Mouse (Mus musculus): ENCODE measurements around the gene Pdxdc1. TPM values are rescaled to one million over a fixed set of nuclear protein-coding genes. Genes with fewer than 3 reads are reported as not detected.
A peak's percentile ranks its signal among the peaks of the same experiment; 100 is the strongest.
"Not testable (repeated sequence)": the region's sequence is repeated elsewhere in the genome, so short reads cannot be mapped to it uniquely, and the experiment has no call there.

The Pdxdc1 gene
- polyA plus RNA-seq, 1 experiment from 2014 or later = 74.0 TPM

- H3K9ac ChIP-seq (ENCODE audit: low read depth, low read length) = no peak overlapping the region
- ATAC-seq (ENCODE audit: low FRiP score) (no peak), DNase-seq (ENCODE audit: low spot score) (no peak)
- H3K4me1 ChIP-seq (replicated peaks; ENCODE audit: control insufficient read depth, insufficient read depth, low read length) = no peaks in the 10 kb centered on the region
- 84% methylated on average over 4 of the region's 4 CpGs for WGBS
- no peaks in the 10 kb centered on the region for H3K27me3 ChIP-seq (ENCODE audit: control insufficient read depth, insufficient read depth, low read length)
- no peak overlapping the region for H3K4me2 ChIP-seq (replicated peaks; ENCODE audit: low read depth, low read length)
- no peaks in the 10 kb centered on the region for H3K36me3 ChIP-seq (ENCODE audit: control insufficient read depth, insufficient read depth, low read length)
- no peak overlapping the region for H3K27ac ChIP-seq (ENCODE audit: low read depth, low read length)
- no peaks in the 10 kb centered on the region for H3K9me3 ChIP-seq (ENCODE audit: control insufficient read depth, low read length)
- H3K4me3 ChIP-seq (ENCODE audit: low read depth, low read length) = no peak overlapping the region
Measured at GRCm38 (mm10) chr16:13927456-13928075, 24.6 kb upstream of the Pdxdc1 start.

GRCm38 (mm10) chr16:13922966-13923365 lies 20.0 kb upstream of the Pdxdc1 start:
- H3K4me2 ChIP-seq (replicated peaks; ENCODE audit: low read depth, low read length); H3K27me3 ChIP-seq (ENCODE audit: control insufficient read depth, insufficient read depth, low read length); H3K4me3 ChIP-seq (ENCODE audit: low read depth, low read length); H3K36me3 ChIP-seq (ENCODE audit: control insufficient read depth, insufficient read depth, low read length); DNase-seq (ENCODE audit: low spot score); H3K9ac ChIP-seq (ENCODE audit: low read depth, low read length); H3K4me1 ChIP-seq (replicated peaks; ENCODE audit: control insufficient read depth, insufficient read depth, low read length); H3K27ac ChIP-seq (ENCODE audit: low read depth, low read length); H3K9me3 ChIP-seq (ENCODE audit: control insufficient read depth, low read length); ATAC-seq (ENCODE audit: low FRiP score): not testable (repeated sequence)
- WGBS = 95% methylated on average over 5 of the region's 5 CpGs

- not testable (repeated sequence) for H3K9ac ChIP-seq (ENCODE audit: low read depth, low read length); H3K27ac ChIP-seq (ENCODE audit: low read depth, low read length); DNase-seq (ENCODE audit: low spot score); H3K27me3 ChIP-seq (ENCODE audit: control insufficient read depth, insufficient read depth, low read length); H3K4me2 ChIP-seq (replicated peaks; ENCODE audit: low read depth, low read length); ATAC-seq (ENCODE audit: low FRiP score); H3K9me3 ChIP-seq (ENCODE audit: control insufficient read depth, low read length); H3K36me3 ChIP-seq (ENCODE audit: control insufficient read depth, insufficient read depth, low read length); H3K4me1 ChIP-seq (replicated peaks; ENCODE audit: control insufficient read depth, insufficient read depth, low read length); H3K4me3 ChIP-seq (ENCODE audit: low read depth, low read length)
- WGBS = 86% methylated on average over 3 of the region's 3 CpGs
Measured at GRCm38 (mm10) chr16:13922499-13922898, 19.6 kb upstream of the Pdxdc1 start.

- Histone ChIP-seq H3K27ac (ENCODE audit: low read depth, low read length) (no peak overlapping the region), H3K4me2 (replicated peaks; ENCODE audit: low read depth, low read length) (no peak overlapping the region), H3K4me1 (replicated peaks; ENCODE audit: control insufficient read depth, insufficient read depth, low read length) (no peaks in the 10 kb centered on the region), H3K4me3 (ENCODE audit: low read depth, low read length) (no peak overlapping the region), H3K27me3 (ENCODE audit: control insufficient read depth, insufficient read depth, low read length) (no peaks in the 10 kb centered on the region), H3K9me3 (ENCODE audit: control insufficient read depth, low read length) (no peaks in the 10 kb centered on the region), H3K36me3 (ENCODE audit: control insufficient read depth, insufficient read depth, low read length) (no peaks in the 10 kb centered on the region), H3K9ac (ENCODE audit: low read depth, low read length) (no peak overlapping the region)
- DNase-seq (ENCODE audit: low spot score) = no peak
- no peak for ATAC-seq (ENCODE audit: low FRiP score)
- 96% methylated on average over 7 of the region's 7 CpGs for WGBS
Measured at GRCm38 (mm10) chr16:13921781-13922180, 18.9 kb upstream of the Pdxdc1 start.

- WGBS = 87% methylated on average over 6 of the region's 6 CpGs
- H3K4me1 ChIP-seq (replicated peaks; ENCODE audit: control insufficient read depth, insufficient read depth, low read length) = no peaks in the 10 kb centered on the region
- no peak overlapping the region for H3K9ac ChIP-seq (ENCODE audit: low read depth, low read length)
- no peaks in the 10 kb centered on the region for H3K27me3 ChIP-seq (ENCODE audit: control insufficient read depth, insufficient read depth, low read length)
- H3K4me2 ChIP-seq (replicated peaks; ENCODE audit: low read depth, low read length) = no peak overlapping the region
- no peaks in the 10 kb centered on the region for H3K9me3 ChIP-seq (ENCODE audit: control insufficient read depth, low read length)
- no peak overlapping the region for H3K4me3 ChIP-seq (ENCODE audit: low read depth, low read length)
- ATAC-seq (ENCODE audit: low FRiP score) (no peak), DNase-seq (ENCODE audit: low spot score) (no peak)
- H3K36me3 ChIP-seq (ENCODE audit: control insufficient read depth, insufficient read depth, low read length) = no peaks in the 10 kb centered on the region
- no peak overlapping the region for H3K27ac ChIP-seq (ENCODE audit: low read depth, low read length)
Measured at GRCm38 (mm10) chr16:13921063-13921462, 18.1 kb upstream of the Pdxdc1 start.

GRCm38 (mm10) chr16:13920093-13920492 lies 17.2 kb upstream of the Pdxdc1 start:
- Histone ChIP-seq H3K9ac (ENCODE audit: low read depth, low read length) (no peak overlapping the region), H3K27me3 (ENCODE audit: control insufficient read depth, insufficient read depth, low read length) (no peaks in the 10 kb centered on the region), H3K4me3 (ENCODE audit: low read depth, low read length) (no peak overlapping the region), H3K9me3 (ENCODE audit: control insufficient read depth, low read length) (no peaks in the 10 kb centered on the region), H3K4me2 (replicated peaks; ENCODE audit: low read depth, low read length) (no peak overlapping the region), H3K4me1 (replicated peaks; ENCODE audit: control insufficient read depth, insufficient read depth, low read length) (no peaks in the 10 kb centered on the region), H3K36me3 (ENCODE audit: control insufficient read depth, insufficient read depth, low read length) (no peaks in the 10 kb centered on the region), H3K27ac (ENCODE audit: low read depth, low read length) (no peak overlapping the region)
- WGBS = 93% methylated on average over 5 of the region's 5 CpGs
- no peak for ATAC-seq (ENCODE audit: low FRiP score)
- no peak for DNase-seq (ENCODE audit: low spot score)

- H3K36me3 ChIP-seq (ENCODE audit: control insufficient read depth, insufficient read depth, low read length) = no peaks in the 10 kb centered on the region
- WGBS = 83% methylated on average over 3 of the region's 3 CpGs
- no peak overlapping the region for H3K4me2 ChIP-seq (replicated peaks; ENCODE audit: low read depth, low read length)
- H3K4me3 ChIP-seq (ENCODE audit: low read depth, low read length) = no peak overlapping the region
- H3K9me3 ChIP-seq (ENCODE audit: control insufficient read depth, low read length) = no peaks in the 10 kb centered on the region
- no peaks in the 10 kb centered on the region for H3K4me1 ChIP-seq (replicated peaks; ENCODE audit: control insufficient read depth, insufficient read depth, low read length)
- H3K27me3 ChIP-seq (ENCODE audit: control insufficient read depth, insufficient read depth, low read length) = no peaks in the 10 kb centered on the region
- no peak overlapping the region for H3K27ac ChIP-seq (ENCODE audit: low read depth, low read length)
- no peak for DNase-seq (ENCODE audit: low spot score)
- no peak for ATAC-seq (ENCODE audit: low FRiP score)
- no peak overlapping the region for H3K9ac ChIP-seq (ENCODE audit: low read depth, low read length)
Measured at GRCm38 (mm10) chr16:13907297-13907696, 4.4 kb upstream of the Pdxdc1 start.

GRCm38 (mm10) chr16:13903488-13903887 lies 557 bp upstream of the Pdxdc1 start:
- no peaks in the 10 kb centered on the region for H3K27me3 ChIP-seq (ENCODE audit: control insufficient read depth, insufficient read depth, low read length)
- H3K9me3 ChIP-seq (ENCODE audit: control insufficient read depth, low read length) = no peaks in the 10 kb centered on the region
- 9% methylated on average over 8 of the region's 8 CpGs for WGBS
- peak overlapping the region; percentile 30 for H3K27ac ChIP-seq (ENCODE audit: low read depth, low read length)
- no peaks in the 10 kb centered on the region for H3K36me3 ChIP-seq (ENCODE audit: control insufficient read depth, insufficient read depth, low read length)
- peak overlapping the region; percentile 61 for H3K4me2 ChIP-seq (replicated peaks; ENCODE audit: low read depth, low read length)
- peak overlapping the region; percentile 82 for H3K9ac ChIP-seq (ENCODE audit: low read depth, low read length)
- peak; percentile 87 for ATAC-seq (ENCODE audit: low FRiP score)
- H3K4me3 ChIP-seq (ENCODE audit: low read depth, low read length) = peak overlapping the region; percentile 83
- no peaks in the 10 kb centered on the region for H3K4me1 ChIP-seq (replicated peaks; ENCODE audit: control insufficient read depth, insufficient read depth, low read length)
- DNase-seq (ENCODE audit: low spot score) = peak; percentile 82

GRCm38 (mm10) chr16:13902397-13902831 lies 517 bp downstream of the Pdxdc1 start:
- no peaks in the 10 kb centered on the region for H3K36me3 ChIP-seq (ENCODE audit: control insufficient read depth, insufficient read depth, low read length)
- WGBS = 2% methylated on average over 30 of the region's 30 CpGs
- H3K9me3 ChIP-seq (ENCODE audit: control insufficient read depth, low read length) = no peaks in the 10 kb centered on the region
- H3K4me3 ChIP-seq (ENCODE audit: low read depth, low read length) = peak overlapping the region; percentile 83
- H3K9ac ChIP-seq (ENCODE audit: low read depth, low read length) = peak overlapping the region; percentile 82
- ATAC-seq (ENCODE audit: low FRiP score) = peak; percentile 67
- peak overlapping the region; percentile 51 for H3K27ac ChIP-seq (ENCODE audit: low read depth, low read length)
- peak overlapping the region; percentile 61 for H3K4me2 ChIP-seq (replicated peaks; ENCODE audit: low read depth, low read length)
- no peak for DNase-seq (ENCODE audit: low spot score)
- H3K4me1 ChIP-seq (replicated peaks; ENCODE audit: control insufficient read depth, insufficient read depth, low read length) = no peaks in the 10 kb centered on the region
- no peaks in the 10 kb centered on the region for H3K27me3 ChIP-seq (ENCODE audit: control insufficient read depth, insufficient read depth, low read length)
